Mouse (Mus musculus) neural tube, embryonic 14.5 days (tissue): ENCODE measurements at regions not wholly inside any gene's neighbourhood (a gene's known extent, or its start where the extent isn't known, plus 50 kb on each side); places are given as distances from the start of the nearest gene placed in this dataset.

Source experiments
- ATAC-seq: fragments of 200-750 bp; cut with Nextera tagmentation; 2 replicates; pipeline ENCODE4 v1.8.0; 2017; ENCODE audit warnings: low read depth, mild to moderate bottlenecking, moderate TSS enrichment, moderate library complexity
- H3K27ac ChIP-seq: fragments of 300-500 bp; sonication (generic); 2 replicates; pipeline ENCODE4 v1.5.1; 2014; ENCODE audit warnings: low read depth, mild to moderate bottlenecking, control low read depth, low read length, moderate library complexity, mixed read lengths
- H3K27me3 ChIP-seq: fragments of 300-500 bp; sonication (generic); 2 replicates; pipeline ENCODE4 v1.6.1; 2014; ENCODE audit warnings: low read length; ENCODE audit not compliant: control insufficient read depth, insufficient read depth
- H3K36me3 ChIP-seq: fragments of 300-500 bp; sonication (generic); 2 replicates; pipeline ENCODE4 v1.6.1; 2014; ENCODE audit warnings: low read length, mixed read lengths; ENCODE audit not compliant: control insufficient read depth, insufficient read depth
- H3K4me1 ChIP-seq: fragments of 300-500 bp; sonication (generic); 2 replicates; pipeline ENCODE4 v1.6.1; 2014; ENCODE audit warnings: low read length; ENCODE audit not compliant: control insufficient read depth, insufficient read depth
- H3K4me2 ChIP-seq: fragments of 300-500 bp; sonication (generic); 2 replicates; pipeline ENCODE4 v1.6.1; 2014; ENCODE audit warnings: mild to moderate bottlenecking, low read depth, low read length, control low read depth
- H3K4me3 ChIP-seq: fragments of 300-500 bp; sonication (generic); 2 replicates; pipeline ENCODE4 v1.5.1; 2014; ENCODE audit warnings: low read depth, low read length, control low read depth, mixed read lengths
- H3K9ac ChIP-seq: fragments of 300-500 bp; sonication (generic); replicated peaks from 2 replicates; pipeline ENCODE4 v1.6.1; 2014; ENCODE audit warnings: low read depth, mild to moderate bottlenecking, control low read depth, low read length, mixed read lengths
- H3K9me3 ChIP-seq: fragments of 300-500 bp; sonication (generic); 2 replicates; pipeline ENCODE4 v1.6.1; 2016; ENCODE audit warnings: low read length; ENCODE audit not compliant: control insufficient read depth
- WGBS: fragments of 180-500 bp; shearing (Covaris S2); extraction: QIAGEN DNeasy Blood & Tissue Kit; methylation state at CpG from one replicate; pipeline ENCODE4 v1.1.7; 2014; 5-methylcytosine and 5-hydroxymethylcytosine counted together

GRCm38 (mm10) chr17:47140241-47140968 lies 130.0 kb upstream of the Ubr2 start:
- H3K27ac ChIP-seq: peak overlapping the region; percentile 95
- H3K4me1 ChIP-seq: peaks cover 22% of the 10 kb centered on the region
- no peaks in the 10 kb centered on the region for H3K9me3 ChIP-seq
- H3K27me3 ChIP-seq: no peaks in the 10 kb centered on the region
- no peaks in the 10 kb centered on the region for H3K36me3 ChIP-seq
- H3K4me3 ChIP-seq: peak overlapping the region; percentile 62
- peak overlapping the region; percentile 86 for H3K4me2 ChIP-seq
- 1% methylated on average over 38 of the region's 53 CpGs for WGBS
- peak; percentile 62 for ATAC-seq
- peak overlapping the region; percentile 85 for H3K9ac ChIP-seq

- Histone ChIP-seq H3K27me3 (no peaks in the 10 kb centered on the region), H3K9me3 (no peaks in the 10 kb centered on the region), H3K27ac (peak overlapping the region; percentile 95), H3K4me1 (peaks cover 22% of the 10 kb centered on the region), H3K9ac (peak overlapping the region; percentile 85), H3K4me3 (peak overlapping the region; percentile 62), H3K36me3 (no peaks in the 10 kb centered on the region), H3K4me2 (peak overlapping the region; percentile 86)
- 0% methylated on average over 29 of the region's 34 CpGs for WGBS
- ATAC-seq: peak; percentile 95
These were observed 129.4 kb upstream of the Ubr2 start for GRCm38 (mm10) chr17:47139730-47140231.

- 2% methylated on average over 27 of the region's 27 CpGs for WGBS
- peak overlapping the region; percentile 95 for H3K27ac ChIP-seq
- no peaks in the 10 kb centered on the region for H3K27me3 ChIP-seq
- H3K9me3 ChIP-seq: no peaks in the 10 kb centered on the region
- ATAC-seq: no peak
- H3K36me3 ChIP-seq: no peaks in the 10 kb centered on the region
- H3K4me3 ChIP-seq: peak overlapping the region; percentile 62
- H3K4me2 ChIP-seq: peak overlapping the region; percentile 86
- H3K9ac ChIP-seq: peak overlapping the region; percentile 85
- H3K4me1 ChIP-seq: peaks cover 18% of the 10 kb centered on the region
These were observed 128.8 kb upstream of the Ubr2 start for GRCm38 (mm10) chr17:47139171-47139617.

GRCm38 (mm10) chr17:47138174-47138573 lies 127.8 kb upstream of the Ubr2 start:
- no peak overlapping the region for H3K27ac ChIP-seq
- 67% methylated on average over 6 of the region's 6 CpGs for WGBS
- no peak overlapping the region for H3K4me2 ChIP-seq

GRCm38 (mm10) chr17:47135391-47135790 lies 125.0 kb upstream of the Ubr2 start:
- no peaks in the 10 kb centered on the region for H3K4me1 ChIP-seq
- no peak overlapping the region for H3K9ac ChIP-seq
- 89% methylated on average over 5 of the region's 5 CpGs for WGBS
- H3K36me3 ChIP-seq: no peaks in the 10 kb centered on the region
- no peak for ATAC-seq
- no peak overlapping the region for H3K27ac ChIP-seq
- no peak overlapping the region for H3K4me2 ChIP-seq
- no peaks in the 10 kb centered on the region for H3K9me3 ChIP-seq
- H3K27me3 ChIP-seq: no peaks in the 10 kb centered on the region
- H3K4me3 ChIP-seq: no peak overlapping the region

More at GRCm38 (mm10) chr17:47138174-47138573, 127.8 kb upstream of the Ubr2 start:
- peaks cover 9% of the 10 kb centered on the region for H3K4me1 ChIP-seq
- H3K9ac ChIP-seq: no peak overlapping the region
- no peak for ATAC-seq
- no peaks in the 10 kb centered on the region for H3K36me3 ChIP-seq
- no peaks in the 10 kb centered on the region for H3K9me3 ChIP-seq
- no peaks in the 10 kb centered on the region for H3K27me3 ChIP-seq
- H3K4me3 ChIP-seq: no peak overlapping the region

GRCm38 (mm10) chr17:47133785-47134184 lies 123.4 kb upstream of the Ubr2 start:
- Histone ChIP-seq H3K4me3 (no peak overlapping the region), H3K9ac (no peak overlapping the region), H3K4me2 (no peak overlapping the region), H3K36me3 (no peaks in the 10 kb centered on the region), H3K27ac (no peak overlapping the region), H3K27me3 (no peaks in the 10 kb centered on the region), H3K9me3 (no peaks in the 10 kb centered on the region), H3K4me1 (no peaks in the 10 kb centered on the region)
- no peak for ATAC-seq
- WGBS: 79% methylated on average over 2 of the region's 2 CpGs

- no peak overlapping the region for H3K27ac ChIP-seq
- H3K4me1 ChIP-seq: no peaks in the 10 kb centered on the region
- H3K27me3 ChIP-seq: no peaks in the 10 kb centered on the region
- H3K9ac ChIP-seq: no peak overlapping the region
- no peaks in the 10 kb centered on the region for H3K9me3 ChIP-seq
- no peaks in the 10 kb centered on the region for H3K36me3 ChIP-seq
- no peak overlapping the region for H3K4me2 ChIP-seq
- H3K4me3 ChIP-seq: no peak overlapping the region
- 83% methylated on average over 3 of the region's 3 CpGs for WGBS
- ATAC-seq: no peak
These were observed 117.2 kb upstream of the Ubr2 start for GRCm38 (mm10) chr17:47127571-47127970.

- Histone ChIP-seq H3K27me3 (no peaks in the 10 kb centered on the region), H3K9me3 (no peaks in the 10 kb centered on the region), H3K9ac (no peak overlapping the region), H3K27ac (no peak overlapping the region), H3K4me2 (no peak overlapping the region), H3K4me1 (no peaks in the 10 kb centered on the region), H3K36me3 (no peaks in the 10 kb centered on the region), H3K4me3 (no peak overlapping the region)
- WGBS: 90% methylated on average over 18 of the region's 18 CpGs
- no peak for ATAC-seq
These were observed 113.2 kb upstream of the Ubr2 start for GRCm38 (mm10) chr17:47123576-47123975.

- no peak overlapping the region for H3K4me3 ChIP-seq
- 85% methylated on average over 9 of the region's 9 CpGs for WGBS
- H3K4me1 ChIP-seq: no peaks in the 10 kb centered on the region
- no peak overlapping the region for H3K9ac ChIP-seq
- no peaks in the 10 kb centered on the region for H3K36me3 ChIP-seq
- no peak for ATAC-seq
- H3K27me3 ChIP-seq: no peaks in the 10 kb centered on the region
- H3K4me2 ChIP-seq: no peak overlapping the region
- H3K27ac ChIP-seq: no peak overlapping the region
- no peaks in the 10 kb centered on the region for H3K9me3 ChIP-seq
These were observed 111.9 kb upstream of the Ubr2 start for GRCm38 (mm10) chr17:47122221-47122620.
